Mouse (Mus musculus): Measurements from ENCODE around the gene Yipf2.
"Not testable (repeated sequence)": the region's sequence is repeated elsewhere in the genome, so short reads cannot be mapped to it uniquely, and the experiment has no call there.

The Yipf2 gene

GRCm38 (mm10) chr9:21598198-21598597 is 5.6 kb upstream of the Yipf2 start:
- no peak for DNase-seq (ENCODE audit: low spot score)

GRCm38 (mm10) chr9:21594838-21595237 is 2.2 kb upstream of the Yipf2 start:
- no peak for DNase-seq (ENCODE audit: low spot score)

GRCm38 (mm10) chr9:21594350-21594749 is 1.7 kb upstream of the Yipf2 start:
- DNase-seq (ENCODE audit: low spot score): not testable (repeated sequence)

- no peak for DNase-seq (ENCODE audit: low spot score)
Observed at GRCm38 (mm10) chr9:21593122-21593721, 594 bp upstream of the Yipf2 start.

GRCm38 (mm10) chr9:21591831-21592702 is 561 bp downstream of the Yipf2 start:
- no peak for DNase-seq (ENCODE audit: low spot score)

DNA sequence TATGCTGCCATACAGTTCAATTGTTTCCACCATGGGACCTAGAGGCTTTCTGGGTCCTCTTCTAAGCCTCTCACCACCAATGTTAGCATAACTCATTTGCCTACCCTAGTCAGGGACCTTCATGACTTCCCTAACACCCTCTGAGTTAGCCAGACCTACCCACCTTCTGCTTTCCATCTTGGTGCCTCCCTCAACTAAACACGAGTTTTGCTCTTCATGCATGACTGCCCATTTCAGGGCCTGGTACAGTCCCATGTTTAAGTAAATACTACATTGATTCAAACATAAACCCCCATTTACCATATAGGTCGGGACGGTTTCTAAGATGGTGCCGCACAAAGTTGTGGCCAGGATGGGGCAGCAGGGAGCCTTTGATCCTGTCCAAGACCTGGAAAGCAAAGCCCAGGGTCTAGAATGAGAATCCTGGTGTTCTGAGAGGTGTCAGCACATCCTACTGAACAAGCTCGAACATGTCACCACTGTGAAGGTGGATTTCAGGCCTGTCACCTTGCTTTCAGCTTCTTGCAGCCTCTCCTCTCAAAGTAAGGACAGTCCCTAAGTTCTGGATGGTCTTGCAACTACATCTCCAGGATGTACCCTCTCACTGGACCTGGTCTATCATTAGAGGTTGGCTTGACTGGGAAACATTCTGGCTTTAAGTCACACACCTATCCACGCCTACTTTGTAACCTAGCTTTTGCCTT is 1.3 kb downstream of the Yipf2 start:
- DNase-seq (ENCODE audit: low spot score): no peak

DNA sequence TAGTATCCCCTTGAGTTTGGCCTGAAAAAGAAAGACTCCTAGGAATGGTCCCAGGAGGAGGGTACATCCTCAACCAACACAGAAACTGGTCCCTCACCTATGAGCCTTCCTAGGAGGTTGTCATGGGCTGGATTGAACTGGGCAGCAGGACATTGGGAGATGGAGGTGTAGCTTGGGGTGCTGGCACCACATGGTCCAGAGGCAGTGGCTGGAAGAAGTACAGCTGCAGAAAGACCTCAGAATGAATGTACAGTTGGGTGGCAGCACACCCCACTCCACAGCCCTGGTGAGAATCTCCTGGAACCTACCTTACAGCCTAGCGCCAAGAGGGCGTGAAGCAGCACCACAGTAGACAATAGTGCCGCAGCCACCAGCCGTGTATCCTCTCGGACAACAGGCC is 3.1 kb downstream of the Yipf2 start:
- DNase-seq (ENCODE audit: low spot score): no peak

GRCm38 (mm10) chr9:21588350-21588749 is 4.3 kb downstream of the Yipf2 start:
- no peak for DNase-seq (ENCODE audit: low spot score)

- no peak for DNase-seq (ENCODE audit: low spot score)
Observed at GRCm38 (mm10) chr9:21587678-21588349, 4.8 kb downstream of the Yipf2 start.

GRCm38 (mm10) chr9:21585401-21585800 is 7.2 kb downstream of the Yipf2 start:
- no peak for DNase-seq (ENCODE audit: low spot score)

DNA sequence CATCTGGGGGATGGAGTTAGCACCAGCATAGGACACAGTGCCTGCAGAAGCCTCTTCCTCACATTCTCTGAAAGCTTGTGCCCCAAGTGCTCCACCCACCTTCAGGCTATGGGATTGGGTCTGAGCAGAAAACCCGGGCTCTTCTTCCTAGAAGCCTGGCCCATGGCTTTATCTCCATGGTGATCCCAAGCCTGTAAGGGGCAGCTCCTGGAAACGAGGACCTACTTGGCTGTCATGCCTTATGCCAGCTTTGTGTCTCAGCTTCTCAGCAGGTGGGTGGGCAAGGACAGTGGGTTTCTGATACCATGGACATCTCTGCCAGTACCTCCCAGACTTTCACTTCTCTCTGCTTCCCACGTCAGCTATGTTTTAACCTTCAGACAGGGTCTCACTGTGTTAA is 14.4 kb downstream of the Yipf2 start:
- DNase-seq (ENCODE audit: low spot score): no peak

- DNase-seq (ENCODE audit: low spot score): no peak
Observed at GRCm38 (mm10) chr9:21576286-21576685, 16.3 kb downstream of the Yipf2 start.

DNA sequence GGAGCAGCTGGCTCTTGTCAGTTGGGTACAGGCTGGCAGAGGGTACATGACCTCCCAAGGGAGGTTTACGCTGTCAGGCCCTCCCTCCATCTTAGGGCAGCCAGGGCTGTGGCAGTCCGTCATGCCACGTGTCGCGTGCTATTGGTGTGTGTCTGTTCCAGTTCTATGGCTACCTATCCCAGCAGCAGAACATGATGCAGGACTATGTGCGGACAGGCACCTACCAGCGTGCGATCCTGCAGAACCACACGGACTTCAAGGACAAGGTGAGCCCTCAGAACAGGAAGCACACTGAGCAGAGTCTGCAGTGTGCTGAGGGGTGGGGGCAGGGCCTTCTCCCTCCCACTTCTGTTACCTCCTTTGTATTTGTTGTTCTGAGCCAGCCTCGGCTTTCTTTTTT is 17.4 kb downstream of the Yipf2 start:
- DNase-seq (ENCODE audit: low spot score): no peak

- no peak for DNase-seq (ENCODE audit: low spot score)
Observed at GRCm38 (mm10) chr9:21574012-21574801, 18.4 kb downstream of the Yipf2 start.

DNA sequence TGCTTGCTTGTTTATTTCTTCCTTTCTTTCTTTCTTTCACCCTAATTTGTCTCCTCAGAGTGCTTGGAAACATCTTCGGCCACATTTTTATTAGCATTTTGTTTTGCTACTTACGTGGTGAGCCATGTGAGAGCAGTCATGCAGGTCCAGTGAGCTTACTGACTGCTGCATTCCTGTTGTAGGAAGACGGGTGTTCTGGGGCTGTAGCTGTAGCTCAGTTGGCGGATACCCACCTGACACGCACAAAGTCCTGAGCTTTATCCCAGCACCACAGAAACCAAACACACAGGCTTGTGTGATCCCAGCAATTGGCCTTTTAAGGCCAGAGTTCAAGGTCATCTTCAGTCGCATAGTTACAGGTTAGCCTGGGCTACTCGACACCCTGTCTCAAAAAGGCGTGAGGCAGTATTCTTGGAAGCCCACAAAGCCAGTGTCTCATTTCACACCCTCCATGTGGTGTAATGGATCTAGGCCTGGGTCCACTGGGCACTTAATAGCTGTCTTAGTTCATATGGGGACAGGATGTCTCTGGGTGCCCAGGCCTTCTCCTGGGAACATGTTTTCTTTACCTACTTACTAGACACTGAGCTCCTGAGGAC is 23.9 kb downstream of the Yipf2 start:
- DNase-seq (ENCODE audit: low spot score): no peak

DNA sequence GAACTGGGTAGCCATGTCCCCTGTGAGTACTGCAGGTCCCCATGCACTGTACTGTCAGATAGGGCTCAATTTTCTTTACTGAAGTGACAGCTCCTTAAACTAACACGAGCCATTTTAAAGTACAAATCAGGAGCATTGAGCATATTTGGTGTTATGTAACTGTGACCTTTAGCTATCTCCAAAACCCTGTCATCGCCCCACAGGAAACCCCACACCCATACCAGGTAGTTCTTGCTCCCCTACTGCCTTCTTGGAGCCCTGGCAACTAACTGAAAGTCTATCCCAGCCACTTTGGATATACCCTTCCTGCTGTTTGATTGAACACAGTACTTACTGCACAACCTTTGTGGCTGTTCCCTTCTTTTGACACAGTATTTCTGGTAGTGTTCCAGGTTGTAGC is 25.6 kb downstream of the Yipf2 start:
- no peak for DNase-seq (ENCODE audit: low spot score)

DNA sequence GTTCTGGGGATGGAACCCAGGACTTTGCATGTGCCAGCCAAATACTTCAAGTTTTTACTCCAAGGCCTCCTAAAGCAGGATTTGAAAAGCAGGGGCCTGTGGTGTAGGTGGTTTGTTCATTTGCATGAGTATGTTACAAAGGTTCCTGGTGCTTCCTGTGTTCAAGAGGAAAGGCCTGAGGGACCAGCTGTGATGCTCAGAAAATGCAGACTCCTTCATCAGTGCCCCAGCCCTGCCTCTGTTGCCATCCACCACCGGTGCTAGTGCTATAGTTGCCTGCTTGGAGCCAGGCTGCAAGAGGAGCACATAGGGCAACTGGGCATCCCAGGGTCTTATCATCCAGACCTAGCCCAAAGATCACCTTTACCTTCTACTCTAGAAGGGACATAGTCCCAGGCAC is 26.1 kb downstream of the Yipf2 start:
- no peak for DNase-seq (ENCODE audit: low spot score)

DNA sequence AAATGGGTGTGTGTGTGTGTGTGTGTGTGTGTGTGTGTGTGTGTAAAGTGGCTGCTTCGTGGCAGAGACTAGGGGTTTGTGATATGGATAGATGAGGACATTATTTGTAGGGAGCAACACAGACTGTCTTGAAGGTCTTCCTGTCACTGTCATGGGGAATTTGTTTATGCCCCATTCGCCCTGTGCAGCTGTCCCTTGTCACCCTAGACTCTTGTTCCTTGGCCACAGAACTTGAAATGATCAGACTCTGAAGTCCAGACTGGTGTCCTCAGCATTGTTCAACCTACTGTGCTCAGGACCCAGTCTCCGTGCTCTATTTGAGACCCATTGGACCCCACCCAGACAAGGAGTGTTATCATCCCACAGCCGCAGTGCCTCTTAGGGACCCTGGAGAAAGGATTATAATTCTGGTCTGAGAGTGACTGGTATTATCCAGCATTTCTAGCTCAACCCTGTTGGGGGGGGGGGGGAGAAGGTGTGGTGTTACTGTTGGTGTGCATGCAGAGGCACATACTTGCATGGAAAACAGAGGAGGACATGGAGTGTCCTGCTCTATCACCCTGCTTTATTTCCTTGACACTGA is 27.5 kb downstream of the Yipf2 start:
- DNase-seq (ENCODE audit: low spot score): no peak

DNA sequence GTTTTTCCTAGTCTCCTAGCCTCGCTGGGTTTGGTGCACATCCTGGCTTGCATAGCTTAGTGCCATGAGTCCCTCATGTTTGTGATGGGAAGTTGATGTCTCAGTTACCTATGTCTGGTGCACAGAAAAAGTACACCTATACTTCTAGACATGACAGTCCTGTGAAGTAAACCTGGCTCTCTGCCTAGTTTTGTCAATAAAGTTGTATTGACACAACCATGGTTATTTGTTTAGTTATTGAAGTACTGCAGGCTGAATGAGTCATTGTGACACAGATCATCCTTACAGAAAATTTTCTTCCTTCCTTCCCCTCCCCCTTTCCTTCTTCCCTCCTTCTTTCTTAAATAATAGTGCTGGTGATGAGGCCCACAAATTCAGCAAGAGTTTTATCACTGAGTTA is 28.2 kb downstream of the Yipf2 start:
- no peak for DNase-seq (ENCODE audit: low spot score)

DNA sequence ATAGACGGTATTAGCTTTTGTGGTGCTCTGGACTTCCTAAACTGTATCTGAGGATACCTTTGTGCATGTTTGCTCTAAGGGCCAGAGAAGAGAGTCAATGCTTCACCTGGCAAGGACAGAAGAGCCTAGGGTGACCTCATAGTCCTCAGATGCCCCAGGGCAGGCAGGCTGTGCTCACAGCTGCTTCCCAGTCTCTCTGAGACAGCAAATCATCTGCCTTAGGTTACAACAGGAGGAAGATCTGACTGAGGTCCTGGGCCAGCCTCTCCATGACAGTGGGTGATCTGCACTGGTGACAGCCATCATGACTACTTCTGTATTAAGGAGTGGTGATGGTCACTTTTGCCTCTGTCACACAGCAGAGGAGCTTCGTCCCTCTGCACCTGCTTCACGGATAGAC is 33.5 kb downstream of the Yipf2 start:
- DNase-seq (ENCODE audit: low spot score): no peak

DNA sequence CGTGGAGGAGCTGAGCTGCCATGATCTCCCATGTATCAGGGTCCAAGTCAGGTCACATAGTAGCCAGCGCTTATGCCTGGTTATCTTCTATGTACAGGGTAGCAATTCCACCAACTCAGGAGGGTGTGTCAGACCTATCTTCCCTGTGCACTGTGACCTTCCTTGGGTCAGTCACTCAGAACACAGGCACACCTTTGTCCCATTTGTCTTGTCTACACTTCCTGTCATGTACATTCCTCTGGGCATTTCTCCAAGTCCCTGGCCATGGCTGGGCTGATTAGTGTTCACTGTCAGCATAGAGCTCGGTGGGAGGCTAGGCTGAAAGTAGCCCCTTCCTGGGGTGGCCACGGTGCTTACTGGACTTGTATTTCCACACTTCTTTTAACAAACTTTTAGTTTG is 34.3 kb downstream of the Yipf2 start:
- no peak for DNase-seq (ENCODE audit: low spot score)
